Mouse (Mus musculus) left cerebral cortex, adult 9 months (tissue): ENCODE measurements around the gene Rel.
"Not testable (repeated sequence)": the region's sequence is repeated elsewhere in the genome, so short reads cannot be mapped to it uniquely, and the experiment has no call there.

ENCODE experiments used
- DNase-seq, 2 experiments: peaks; one replicate each; pipeline ENCODE4 v3.0.0; 2022; ENCODE audit warnings: low spot score in 2 of 2

Gene Rel

GRCm38 (mm10) chr11:23770760-23771506 is at the start of gene Rel:
TSS of gene Rel (minus strand) at chr11:23770970.
- peak; percentile 62 to 92 for DNase-seq

GRCm38 (mm10) chr11:23818745-23819144 is 48.0 kb upstream of the Rel start:
- DNase-seq, result no peak

- no peak for DNase-seq
These were observed 40.0 kb upstream of the Rel start for GRCm38 (mm10) chr11:23810741-23811140.

- no peak for DNase-seq
These were observed 34.9 kb upstream of the Rel start for GRCm38 (mm10) chr11:23805716-23806115.

- no peak for DNase-seq
These were observed 32.4 kb upstream of the Rel start for GRCm38 (mm10) chr11:23803136-23803535.

GRCm38 (mm10) chr11:23802256-23802655 is 31.5 kb upstream of the Rel start:
- DNase-seq, result no peak

GRCm38 (mm10) chr11:23801851-23802250 is 31.1 kb upstream of the Rel start:
- no peak for DNase-seq

- DNase-seq, result not testable (repeated sequence)
These were observed 12.9 kb upstream of the Rel start for GRCm38 (mm10) chr11:23783677-23784076.

GRCm38 (mm10) chr11:23783085-23783484 is 12.3 kb upstream of the Rel start:
- DNase-seq, result no peak

- DNase-seq, result no peak
These were observed 11.3 kb upstream of the Rel start for GRCm38 (mm10) chr11:23782038-23782437.

GRCm38 (mm10) chr11:23778787-23779201 is 8.0 kb upstream of the Rel start:
- no peak for DNase-seq

GRCm38 (mm10) chr11:23772471-23772870 is 1.7 kb upstream of the Rel start:
- no peak for DNase-seq

GRCm38 (mm10) chr11:23771507-23772097 is 832 bp upstream of the Rel start:
- DNase-seq, result no peak

GRCm38 (mm10) chr11:23770510-23770759 is 335 bp downstream of the Rel start:
- no peak for DNase-seq

- DNase-seq, result peak in 1 of 2 experiments; percentile 11
These were observed 872 bp downstream of the Rel start for GRCm38 (mm10) chr11:23769686-23770509.

- DNase-seq, result no peak
These were observed 1.7 kb downstream of the Rel start for GRCm38 (mm10) chr11:23769033-23769432.

- DNase-seq, result no peak
These were observed 2.8 kb downstream of the Rel start for GRCm38 (mm10) chr11:23767928-23768327.

GRCm38 (mm10) chr11:23767369-23767768 is 3.4 kb downstream of the Rel start:
- not testable (repeated sequence) for DNase-seq

- DNase-seq, result no peak
These were observed 8.1 kb downstream of the Rel start for GRCm38 (mm10) chr11:23762635-23763034.

- DNase-seq, result no peak
These were observed 12.6 kb downstream of the Rel start for GRCm38 (mm10) chr11:23758218-23758617.

- no peak for DNase-seq
These were observed 16.4 kb downstream of the Rel start for GRCm38 (mm10) chr11:23754329-23754728.

- no peak for DNase-seq
These were observed 17.5 kb downstream of the Rel start for GRCm38 (mm10) chr11:23753136-23753710.
